Mouse (Mus musculus) stomach, postnatal 0 days (tissue): ENCODE measurements around the gene Tmem175. TPM values are rescaled to one million over a fixed set of nuclear protein-coding genes. Genes with fewer than 3 reads are reported as not detected.

Experiments
- ATAC-seq: fragments of 200-750 bp; cut with Nextera tagmentation; 2 replicates; pipeline ENCODE4 v1.8.0; 2017; ENCODE audit not compliant: low FRiP score, low TSS enrichment
- DNase-seq: peaks from one replicate; pipeline ENCODE4 v3.0.0-alpha.2; 2016; ENCODE audit warnings: low spot score
- H3K27ac ChIP-seq: fragments of 300-500 bp; sonication (generic); replicated peaks from 2 replicates; pipeline ENCODE4 v1.5.1; 2014; ENCODE audit warnings: mild to moderate bottlenecking, control low read depth
- H3K27me3 ChIP-seq: fragments of 300-500 bp; sonication (generic); 2 replicates; pipeline ENCODE4 v1.6.1; 2014; ENCODE audit warnings: low read length; ENCODE audit not compliant: control insufficient read depth, insufficient read depth
- H3K36me3 ChIP-seq: fragments of 300-500 bp; sonication (generic); 2 replicates; pipeline ENCODE4 v1.6.1; 2014; ENCODE audit warnings: low read length, mixed read lengths; ENCODE audit not compliant: control insufficient read depth, insufficient read depth
- H3K4me1 ChIP-seq: fragments of 300-500 bp; sonication (generic); replicated peaks from 2 replicates; pipeline ENCODE4 v1.6.1; 2014; ENCODE audit warnings: antibody characterized with exemption; ENCODE audit not compliant: control insufficient read depth, insufficient read depth
- H3K4me2 ChIP-seq: fragments of 300-500 bp; sonication (generic); replicated peaks from 2 replicates; pipeline ENCODE4 v1.6.1; 2014; ENCODE audit warnings: low read depth, mild to moderate bottlenecking, control low read depth, moderate library complexity
- H3K4me3 ChIP-seq: fragments of 300-500 bp; sonication (generic); 2 replicates; pipeline ENCODE4 v1.5.1; 2014; ENCODE audit warnings: low read depth, low read length, control low read depth
- H3K9ac ChIP-seq: fragments of 300-500 bp; sonication (generic); 2 replicates; pipeline ENCODE4 v1.6.1; 2014; ENCODE audit warnings: mild to moderate bottlenecking, low read length, control low read depth, mixed read lengths
- H3K9me3 ChIP-seq: fragments of 300-500 bp; sonication (generic); 2 replicates; pipeline ENCODE4 v1.6.1; 2016; ENCODE audit warnings: low read length; ENCODE audit not compliant: control insufficient read depth
- CTCF ChIP-seq: IDR thresholded peaks from 2 replicates; pipeline ENCODE4 v1.5.1; 2016; ENCODE audit warnings: antibody characterized with exemption, low read depth, mild to moderate bottlenecking, moderate library complexity
- EP300 ChIP-seq: optimal IDR thresholded peaks from 2 replicates; pipeline ENCODE3; 2016; ENCODE audit warnings: antibody characterized with exemption
- WGBS: fragments of 180-500 bp; shearing (Covaris S2); extraction: QIAGEN DNeasy Blood & Tissue Kit; methylation state at CpG from one replicate; pipeline ENCODE4 v1.1.7; 2014; 5-methylcytosine and 5-hydroxymethylcytosine counted together
- polyA plus RNA-seq: library from polyadenylated mRNA; unstranded; fragments of >200 nt; fragmentation: Nextera tagmentation; extraction: Ambion mirVana; gene quantifications from 2 replicates; pipeline ENCODE4 v1.2.1, GENCODE M21; 2015

Tmem175 gene
- polyA plus RNA-seq, 1 experiment from 2014 or later = 15.6 TPM

- Histone ChIP-seq H3K9me3 (no peaks in the 10 kb centered on the region), H3K4me1 (no peaks in the 10 kb centered on the region; the same call in 1 of the 2 replicates), H3K4me2 (no peak overlapping the region), H3K27ac (peak overlapping the region; percentile 69), H3K27me3 (no peaks in the 10 kb centered on the region), H3K36me3 (no peaks in the 10 kb centered on the region), H3K4me3 (no peak overlapping the region), H3K9ac (peak overlapping the region; percentile 41; the same call in 1 of the 2 replicates)
- 38% methylated on average over 4 of the region's 4 CpGs for WGBS
- ATAC-seq (no peak), DNase-seq (no peak)
- TF ChIP-seq EP300 = no peak
- no peak for TF ChIP-seq CTCF
These were observed 67.8 kb downstream of the Tmem175 start for GRCm38 (mm10) chr5:108697341-108697753.

Other genes starting within 250 kb of the Tmem175 start
- 0.07 and 0.12 TPM in 2 replicates for gene Pde6b, start 241.4 kb upstream of the Tmem175 start, polyA plus RNA-seq
- gene Atp5k, start 195.3 kb upstream of the Tmem175 start, polyA plus RNA-seq = 507 and 641 TPM in 2 replicates
- gene Mfsd7a, start 180.9 kb upstream of the Tmem175 start, polyA plus RNA-seq = 1.1 and 1.2 TPM in 2 replicates
- 10.0 and 11.3 TPM in 2 replicates for gene Pcgf3, start 168.5 kb upstream of the Tmem175 start, polyA plus RNA-seq
- gene Cplx1, start 79.7 kb upstream of the Tmem175 start, polyA plus RNA-seq = 1.8 and 2.2 TPM in 2 replicates
- 36.1 and 38.3 TPM in 2 replicates for gene Gak, start within 50 bp of the Tmem175 start, polyA plus RNA-seq
- gene Idua, start 30.6 kb downstream of the Tmem175 start, polyA plus RNA-seq = 5.3 and 5.9 TPM in 2 replicates
- gene Dgkq, start 39.9 kb downstream of the Tmem175 start, polyA plus RNA-seq = 4.6 and 4.9 TPM in 2 replicates
- gene Slc26a1, start 45.8 kb downstream of the Tmem175 start, polyA plus RNA-seq = 0.17 and 0.22 TPM in 2 replicates
- gene Fgfrl1, start 62.6 kb downstream of the Tmem175 start, polyA plus RNA-seq = 21.2 and 22.2 TPM in 2 replicates
- 0.42 and 0.77 TPM in 2 replicates for gene Rnf212, start 145.2 kb downstream of the Tmem175 start, polyA plus RNA-seq
- gene Tmed11, start 165.6 kb downstream of the Tmem175 start, polyA plus RNA-seq = 0.12 TPM in 1 of 2 replicates, not detected in the other
- not detected in 2 replicates for gene Vmn2r8, start 179.1 kb downstream of the Tmem175 start, polyA plus RNA-seq
- not detected in 2 replicates for gene Vmn2r9, start 222.8 kb downstream of the Tmem175 start, polyA plus RNA-seq